Mouse (Mus musculus): ENCODE measurements around the gene Smarca5.

GRCm38 (mm10) chr8:80682594-80682993 is 56.7 kb downstream of the Smarca5 start:
- TF ChIP-seq CTCF (IDR thresholded peaks at IDR 0.05; ENCODE audit: low read depth), result no peak
- no peak for TF ChIP-seq EP300 (optimal IDR thresholded peaks at IDR 0.05)

Measured in stomach, postnatal 0 days (tissue).